Mouse (Mus musculus) MEL (cell line): Measurements from ENCODE around the gene Rasl11a. TPM values are rescaled to one million over a fixed set of nuclear protein-coding genes. Genes with fewer than 3 reads are reported as not detected.
A peak's percentile ranks its signal among the peaks of the same experiment; 100 is the strongest.

Experiments
- DNase-seq: peaks from one replicate; pipeline ENCODE4 v3.0.0; 2011; ENCODE audit warnings: low read depth, low spot score
- H3K27ac ChIP-seq: 2 replicates; pipeline ENCODE4 v1.5.1; 2012; ENCODE audit warnings: low read depth, mild to moderate bottlenecking, control low read depth, low read length, moderate library complexity; ENCODE audit not compliant: control insufficient read depth
- H3K27me3 ChIP-seq, 2 experiments: fragments of 150-350 bp in 1 of 2; sonication (generic) in 1 of 2; 2 replicates each; pipeline ENCODE4 v1.6.1; 2012; ENCODE audit warnings: low read length in 2 of 2, mild to moderate bottlenecking in 2 of 2, improper control_type of control experiment in 1 of 2, moderate library complexity in 1 of 2; ENCODE audit not compliant: insufficient read depth in 2 of 2, control insufficient read depth in 1 of 2
- H3K36me3 ChIP-seq, 2 experiments: 2 replicates each; pipeline ENCODE4 v1.6.1; 2012 to 2014; ENCODE audit warnings: low read length in 2 of 2, improper control_type of control experiment in 1 of 2, inconsistent platforms in 1 of 2, mild to moderate bottlenecking in 1 of 2; ENCODE audit not compliant: insufficient read depth in 2 of 2, control insufficient read depth in 1 of 2
- H3K4me1 ChIP-seq, 2 experiments: fragments of 150-350 bp in 1 of 2; sonication (generic) in 1 of 2; 2 replicates each; pipeline ENCODE4 v1.6.1; 2012; ENCODE audit warnings: low read length in 2 of 2, improper control_type of control experiment in 1 of 2, mild to moderate bottlenecking in 1 of 2; ENCODE audit not compliant: insufficient read depth in 2 of 2, control insufficient read depth in 1 of 2
- H3K4me3 ChIP-seq, 2 experiments: fragments of 150-350 bp in 1 of 2; sonication (generic) in 1 of 2; 2 replicates each; pipeline ENCODE4 v1.5.1; 2012; ENCODE audit warnings: low read depth in 2 of 2, low read length in 2 of 2, mild to moderate bottlenecking in 2 of 2, moderate library complexity in 2 of 2, control low read depth in 1 of 2, improper control_type of control experiment in 1 of 2; ENCODE audit not compliant: control insufficient read depth in 1 of 2, insufficient read depth in 1 of 2
- H3K79me2 ChIP-seq: 2 replicates; pipeline ENCODE4 v1.6.1; 2012; ENCODE audit warnings: mild to moderate bottlenecking, low read length, moderate library complexity; ENCODE audit not compliant: control insufficient read depth, poor library complexity, insufficient read depth
- H3K9ac ChIP-seq: 2 replicates; pipeline ENCODE4 v1.6.1; 2012; ENCODE audit warnings: low read depth, mild to moderate bottlenecking, control low read depth, low read length, moderate library complexity; ENCODE audit not compliant: control insufficient read depth, poor library complexity, severe bottlenecking
- H3K9me3 ChIP-seq: fragments of 150-350 bp; sonication (generic); replicated peaks from 2 replicates; pipeline ENCODE4 v1.6.1; 2012; ENCODE audit warnings: mild to moderate bottlenecking, low read length, improper control_type of control experiment, moderate library complexity; ENCODE audit not compliant: insufficient read depth
- BHLHE40 ChIP-seq: IDR thresholded peaks from 2 replicates; pipeline ENCODE4 v1.6.1; 2012; ENCODE audit warnings: low read depth, mild to moderate bottlenecking, inconsistent platforms, low read length, improper control_type of control experiment, borderline replicate concordance
- CTCF ChIP-seq, 3 experiments: IDR thresholded peaks in 2 of 3; conservative IDR thresholded peaks in 1 of 3; 2 replicates each; pipeline ENCODE4 v1.5.1; 2011 to 2012; ENCODE audit warnings: low read length in 3 of 3, low read depth in 2 of 3, mild to moderate bottlenecking in 2 of 3, improper control_type of control experiment in 1 of 3, inconsistent platforms in 1 of 3, mixed read lengths in 1 of 3, moderate library complexity in 1 of 3; ENCODE audit not compliant: control insufficient read depth in 1 of 3, insufficient read depth in 1 of 3, poor library complexity in 1 of 3, severe bottlenecking in 1 of 3
- E2F4 ChIP-seq: IDR thresholded peaks from 2 replicates; pipeline ENCODE4 v1.6.1; 2011; ENCODE audit warnings: low read depth, low read length, improper control_type of control experiment, borderline replicate concordance
- ELF1 ChIP-seq: IDR thresholded peaks from 2 replicates; pipeline ENCODE4 v1.6.1; 2014; ENCODE audit warnings: low read depth, mild to moderate bottlenecking, inconsistent platforms, low read length, improper control_type of control experiment, moderate library complexity
- EP300 ChIP-seq, 2 experiments: IDR thresholded peaks; 2 replicates each; pipeline ENCODE4 v1.6.1; 2011; ENCODE audit warnings: improper control_type of control experiment in 2 of 2, low read length in 2 of 2, low read depth in 1 of 2, mild to moderate bottlenecking in 1 of 2
- GATA1 ChIP-seq: IDR thresholded peaks from 2 replicates; pipeline ENCODE4 v1.6.1; 2011; ENCODE audit warnings: low read depth, low read length, improper control_type of control experiment
- HCFC1 ChIP-seq: IDR thresholded peaks from 2 replicates; pipeline ENCODE4 v1.6.1; 2012; ENCODE audit warnings: low read depth, mild to moderate bottlenecking, inconsistent platforms, low read length, improper control_type of control experiment, moderate library complexity
- KAT2A ChIP-seq: conservative IDR thresholded peaks from 2 replicates; pipeline ENCODE4 v1.6.1; 2012; ENCODE audit warnings: low read depth, low read length, improper control_type of control experiment, inconsistent platforms
- MAX ChIP-seq: IDR thresholded peaks from 2 replicates; pipeline ENCODE4 v1.6.1; 2011; ENCODE audit warnings: low read length, improper control_type of control experiment
- MAZ ChIP-seq: IDR thresholded peaks from 2 replicates; pipeline ENCODE4 v1.6.1; 2012; ENCODE audit warnings: low read depth, mild to moderate bottlenecking, inconsistent platforms, low read length, improper control_type of control experiment
- MEF2A ChIP-seq: IDR thresholded peaks from 2 replicates; pipeline ENCODE4 v1.6.1; 2014; ENCODE audit warnings: low read depth, mild to moderate bottlenecking, inconsistent platforms, low read length, improper control_type of control experiment; ENCODE audit not compliant: poor library complexity, insufficient replicate concordance, severe bottlenecking; ENCODE audit errors: extremely low read depth
- MXI1 ChIP-seq: IDR thresholded peaks from 2 replicates; pipeline ENCODE4 v1.6.1; 2011; ENCODE audit warnings: mild to moderate bottlenecking, low read depth, low read length, improper control_type of control experiment
- MYB ChIP-seq: IDR thresholded peaks from 2 replicates; pipeline ENCODE4 v1.6.1; 2011; ENCODE audit warnings: mild to moderate bottlenecking, low read depth, low read length, improper control_type of control experiment
- NELFE ChIP-seq: IDR thresholded peaks from 2 replicates; pipeline ENCODE4 v1.6.1; 2011; ENCODE audit warnings: low read depth, low read length, improper control_type of control experiment
- POLR2A ChIP-seq, 2 experiments: IDR thresholded peaks; 2 replicates each; pipeline ENCODE4 v1.6.1; 2011 to 2012; ENCODE audit warnings: low read length in 2 of 2, mild to moderate bottlenecking in 2 of 2, control low read depth in 1 of 2, improper control_type of control experiment in 1 of 2, low read depth in 1 of 2, moderate library complexity in 1 of 2; ENCODE audit not compliant: control insufficient read depth in 1 of 2, insufficient read depth in 1 of 2, poor library complexity in 1 of 2
- POLR2AphosphoS2 ChIP-seq: IDR thresholded peaks from 2 replicates; pipeline ENCODE4 v1.6.1; 2011; ENCODE audit warnings: low read length, improper control_type of control experiment
- POLR2AphosphoS5 ChIP-seq: IDR thresholded peaks from 2 replicates; pipeline ENCODE4 v1.6.1; 2012; ENCODE audit warnings: low read depth, borderline replicate concordance, mild to moderate bottlenecking, inconsistent platforms, low read length, moderate library complexity, mixed read lengths
- RAD21 ChIP-seq: IDR thresholded peaks from 2 replicates; pipeline ENCODE4 v1.6.1; 2011; ENCODE audit warnings: mild to moderate bottlenecking, low read depth, low read length, improper control_type of control experiment
- RCOR1 ChIP-seq: IDR thresholded peaks from 2 replicates; pipeline ENCODE4 v1.6.1; 2012; ENCODE audit warnings: low read depth, mild to moderate bottlenecking, inconsistent platforms, low read length, improper control_type of control experiment
- SMC3 ChIP-seq: IDR thresholded peaks from 2 replicates; pipeline ENCODE4 v1.6.1; 2011; ENCODE audit warnings: low read depth, low read length, improper control_type of control experiment
- TCF12 ChIP-seq: IDR thresholded peaks from 2 replicates; pipeline ENCODE4 v1.6.1; 2014; ENCODE audit warnings: low read depth, mild to moderate bottlenecking, inconsistent platforms, low read length, improper control_type of control experiment, moderate library complexity
- USF1 ChIP-seq: IDR thresholded peaks from 2 replicates; pipeline ENCODE4 v1.6.1; 2014; ENCODE audit warnings: low read depth, mild to moderate bottlenecking, inconsistent platforms, low read length, improper control_type of control experiment, moderate library complexity
- USF2 ChIP-seq, 2 experiments: IDR thresholded peaks; 2 replicates each; pipeline ENCODE4 v1.6.1; 2011 to 2012; ENCODE audit warnings: improper control_type of control experiment in 2 of 2, low read length in 2 of 2, borderline replicate concordance in 1 of 2, inconsistent platforms in 1 of 2, low read depth in 1 of 2, mild to moderate bottlenecking in 1 of 2; ENCODE audit not compliant: insufficient read depth in 1 of 2
- ZC3H11A ChIP-seq: IDR thresholded peaks from 2 replicates; pipeline ENCODE4 v1.6.1; 2012; ENCODE audit warnings: low read depth, mild to moderate bottlenecking, inconsistent platforms, low read length, improper control_type of control experiment
- ZMIZ1 ChIP-seq: IDR thresholded peaks from 2 replicates; pipeline ENCODE4 v1.6.1; 2012; ENCODE audit warnings: low read depth, mild to moderate bottlenecking, inconsistent platforms, low read length, improper control_type of control experiment, moderate library complexity
- ZNF384 ChIP-seq: IDR thresholded peaks from 2 replicates; pipeline ENCODE4 v1.6.1; 2012; ENCODE audit warnings: low read depth, mild to moderate bottlenecking, inconsistent platforms, low read length, improper control_type of control experiment
- polyA plus RNA-seq, 2 experiments: library from polyadenylated mRNA; stranded (reverse) in 1 of 2; unstranded in 1 of 2; fragments of >175 nt in 1 of 2; fragments of >200 nt in 1 of 2; gene quantifications; 2 replicates each; pipeline versions ENCODE4 v1.2.1 to v1.2.4; 2012; ENCODE audit warnings: low replicate concordance in 2 of 2, low read depth in 1 of 2; ENCODE audit not compliant: insufficient read length in 2 of 2, insufficient read depth in 1 of 2, missing spikeins in 1 of 2
- total RNA-seq: library from RNA; depleted of rRNA; stranded (reverse); fragments of 300-350 nt; gene quantifications from 2 replicates; pipeline ENCODE4 v1.2.3, GENCODE M21; 2012

Gene Rasl11a
- total and polyA plus RNA-seq, 3 experiments, result 1.1 to 2.3 TPM; not detected in 1

DNA sequence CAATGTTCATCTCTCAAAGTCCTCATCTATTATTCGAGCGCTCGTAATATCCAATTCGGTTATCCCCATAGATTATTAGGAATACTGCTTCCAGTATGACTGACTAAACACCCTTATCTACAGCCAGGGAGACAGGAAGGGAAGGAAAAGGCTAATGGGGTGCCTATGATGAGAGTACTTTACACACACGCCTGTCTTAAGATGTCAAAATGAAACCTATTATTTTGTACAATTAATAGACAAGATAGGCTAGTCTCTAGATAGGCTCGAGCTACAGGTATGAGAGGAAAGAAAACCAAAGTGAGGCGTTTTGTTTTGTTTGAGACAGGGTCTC, 12.5 kb upstream of the Rasl11a start:
- DNase-seq, result no peak
- peak overlapping the region; percentile 75 for H3K27ac ChIP-seq
- H3K9ac ChIP-seq, result peak overlapping the region; percentile 80
- H3K4me1 ChIP-seq, result peaks cover 0 to 14% of the 10 kb centered on the region in 2 experiments; a peak in 2 of 4 replicates
- peaks cover 20% of the 10 kb centered on the region for H3K79me2 ChIP-seq
- H3K27me3 ChIP-seq, result no peaks in the 10 kb centered on the region
- peak overlapping the region; percentile 59 to 95 for H3K4me3 ChIP-seq
- TF ChIP-seq ELF1 (no peak), ZNF384 (no peak), GATA1 (no peak), POLR2A (IDR thresholded peaks at IDR 0.05; ENCODE audit: control insufficient read depth in 1 of 2, insufficient read depth in 1 of 2, low read depth in 1 of 2, low read length in 2 of 2, poor library complexity in 1 of 2) (no peak; a peak in 1 of 4 replicates), NELFE (no peak; the same call in 1 of the 2 replicates), ZMIZ1 (peak; percentile 72; the same call in 1 of the 2 replicates), ZC3H11A (no peak), CTCF (IDR thresholded peaks at IDR 0.05 in 2 of 3, conservative IDR thresholded peaks at IDR 0.05 in 1 of 3; ENCODE audit: control insufficient read depth in 1 of 3, insufficient read depth in 1 of 3, low read depth in 2 of 3, low read length in 3 of 3, poor library complexity in 1 of 3, severe bottlenecking in 1 of 3) (no peak), USF1 (no peak), MYB (no peak), USF2 (IDR thresholded peaks at IDR 0.05; ENCODE audit: borderline replicate concordance in 1 of 2, insufficient read depth in 1 of 2, low read depth in 1 of 2, low read length in 2 of 2) (no peak), MEF2A (no peak), MXI1 (peak; percentile 75; the same call in 1 of the 2 replicates), EP300 (IDR thresholded peaks at IDR 0.05; ENCODE audit: low read depth in 1 of 2, low read length in 2 of 2) (0 out of 4 replicates have a peak, but pooled peaks of 1 of the 2 experiments have one; percentile 42), POLR2AphosphoS5 (no peak), MAZ (no peak), HCFC1 (no peak), RAD21 (no peak), BHLHE40 (no peak), MAX (no peak), POLR2AphosphoS2 (no peak; the same call in 1 of the 2 replicates), TCF12 (peak; percentile 62; the same call in 1 of the 2 replicates), RCOR1 (no peak), KAT2A (no peak), SMC3 (no peak), E2F4 (no peak)
- TF ChIP-seq, all 39 proteins: peak for 4
- Histone ChIP-seq H3K9me3 (no peaks in the 10 kb centered on the region), H3K36me3 (peaks cover 12 to 26% of the 10 kb centered on the region in 2 experiments)
